Mouse (Mus musculus) lung, adult 2 months (tissue): ENCODE data around the gene Clca4a.

Source experiments
- CTCF ChIP-seq: fragments of 200-500 bp; IDR thresholded peaks from 2 replicates; pipeline ENCODE4 v1.5.1; 2011; ENCODE audit warnings: mild to moderate bottlenecking, low read length, control low read depth; ENCODE audit not compliant: insufficient read depth
- POLR2A ChIP-seq: fragments of 200-500 bp; IDR thresholded peaks from 2 replicates; pipeline ENCODE4 v1.6.1; 2011; ENCODE audit warnings: low read depth, mild to moderate bottlenecking, control low read depth, low read length, borderline replicate concordance; ENCODE audit errors: extremely low read depth

- TF ChIP-seq CTCF (no peak), POLR2A (no peak)
Observed at GRCm38 (mm10) chr3:144977631-144978030, 2.8 kb upstream of the Clca4a start.
